Mouse (Mus musculus) ES-Bruce4 (cell line): ENCODE results near the gene Popdc2.

Experiments used
- CTCF ChIP-seq: IDR thresholded peaks from one replicate; pipeline ENCODE4 v1.8.1; 2011; ENCODE audit warnings: low read depth, low read length
- EP300 ChIP-seq: IDR thresholded peaks from 2 replicates; pipeline ENCODE4 v1.6.1; 2011; ENCODE audit warnings: low read depth, low read length; ENCODE audit not compliant: insufficient read depth
- POLR2A ChIP-seq: IDR thresholded peaks from one replicate; pipeline ENCODE4 v1.8.1; 2011; ENCODE audit warnings: low read length; ENCODE audit not compliant: insufficient read depth

DNA sequence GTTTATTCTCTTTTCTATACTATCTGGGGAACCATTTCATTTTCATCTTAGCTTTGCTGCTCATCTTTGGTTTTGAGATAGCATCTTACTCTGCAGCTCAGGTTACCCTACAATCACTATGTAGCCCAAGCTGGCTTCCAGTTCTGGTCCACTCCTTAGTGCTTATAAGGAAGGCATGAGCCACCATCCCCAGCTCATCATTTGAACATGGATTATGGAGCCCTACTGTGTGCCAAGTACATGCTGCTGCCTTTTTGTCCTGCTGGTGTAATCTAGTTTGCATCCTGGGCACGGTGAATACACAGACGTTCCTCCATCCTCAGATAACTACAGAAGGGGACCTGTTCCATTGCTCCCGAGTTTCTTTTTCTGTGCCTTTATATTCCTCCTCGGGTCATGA is 10.9 kb downstream of the Popdc2 start:
- TF ChIP-seq POLR2A, result no peak
- no peak for TF ChIP-seq CTCF
- TF ChIP-seq EP300, result no peak
